Mouse (Mus musculus): ENCODE measurements around the gene Plekhj1.

DNA sequence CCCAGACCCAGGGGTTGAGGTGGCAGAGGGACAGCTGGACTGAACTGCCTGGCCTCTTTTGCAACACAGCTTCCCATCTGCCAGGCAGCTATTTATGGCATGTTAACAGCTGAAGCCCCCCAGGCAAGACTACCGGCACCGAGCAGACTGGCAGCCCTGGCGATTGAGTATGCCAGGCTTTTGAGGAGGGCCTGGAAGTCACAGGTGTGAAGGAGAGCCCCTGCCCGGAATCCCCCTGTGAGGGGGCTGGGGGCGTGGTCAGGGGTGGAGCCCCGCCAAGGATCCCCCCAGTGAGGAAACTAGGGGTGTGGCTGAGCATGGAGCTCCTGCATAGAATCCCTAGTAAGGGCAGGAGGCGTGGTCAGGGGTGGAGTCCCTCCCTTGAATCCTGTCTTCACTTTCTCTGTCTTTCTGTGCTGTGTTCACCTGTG, 38.5 kb upstream of the Plekhj1 start:
- no peak for TF ChIP-seq CTCF (conservative IDR thresholded peaks at IDR 0.05; ENCODE audit: insufficient read depth, insufficient read length, low read depth, low read length)
- TF ChIP-seq POLR2A (IDR thresholded peaks at IDR 0.05; ENCODE audit: low read depth, low read length) = no peak
